Mouse (Mus musculus): Measurements from ENCODE around the gene Spata18.

The Spata18 gene

DNA sequence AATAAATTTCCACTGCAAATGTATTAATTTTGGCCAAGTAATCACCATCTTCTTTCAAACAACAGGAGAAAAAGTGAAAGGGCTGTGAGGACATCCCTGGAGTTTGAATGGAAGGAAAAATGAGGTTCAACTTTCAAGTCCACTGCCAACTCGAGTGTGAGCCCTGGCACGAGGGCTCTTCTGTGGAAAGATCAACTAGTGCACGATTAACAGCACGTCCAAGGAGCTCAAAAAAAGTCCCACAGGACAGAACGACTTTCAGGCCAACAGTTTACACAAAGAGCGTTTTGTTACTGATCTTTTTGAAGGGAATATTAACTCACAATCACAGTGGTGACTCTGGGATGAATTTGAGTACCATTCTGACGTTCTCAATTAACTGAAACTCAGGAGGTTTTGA, 61.7 kb downstream of the Spata18 start:
- DNase-seq (ENCODE audit: low read depth in 1 of 2, low spot score in 2 of 2) = no peak

DNA sequence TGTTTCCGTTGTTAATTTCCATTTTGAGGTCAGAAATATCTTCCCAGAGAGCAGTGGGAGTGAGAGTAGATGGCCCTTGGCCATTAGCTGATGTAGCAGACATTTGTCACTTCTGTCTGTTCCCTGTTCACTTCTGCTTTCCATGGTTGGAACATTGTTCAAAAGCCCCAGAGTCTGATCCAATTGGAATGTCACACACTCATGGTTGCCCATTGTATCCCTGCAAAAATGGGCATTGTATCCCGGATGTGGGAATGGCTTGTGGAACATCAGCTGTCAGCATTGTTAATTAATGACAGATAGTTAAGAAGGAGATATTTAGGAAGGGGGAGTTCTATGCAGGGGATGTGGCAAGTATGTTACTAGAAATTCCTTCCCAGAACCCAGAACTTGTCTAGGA, 65.8 kb downstream of the Spata18 start:
- no peak for DNase-seq (ENCODE audit: low read depth in 1 of 2, low spot score in 2 of 2)

DNA sequence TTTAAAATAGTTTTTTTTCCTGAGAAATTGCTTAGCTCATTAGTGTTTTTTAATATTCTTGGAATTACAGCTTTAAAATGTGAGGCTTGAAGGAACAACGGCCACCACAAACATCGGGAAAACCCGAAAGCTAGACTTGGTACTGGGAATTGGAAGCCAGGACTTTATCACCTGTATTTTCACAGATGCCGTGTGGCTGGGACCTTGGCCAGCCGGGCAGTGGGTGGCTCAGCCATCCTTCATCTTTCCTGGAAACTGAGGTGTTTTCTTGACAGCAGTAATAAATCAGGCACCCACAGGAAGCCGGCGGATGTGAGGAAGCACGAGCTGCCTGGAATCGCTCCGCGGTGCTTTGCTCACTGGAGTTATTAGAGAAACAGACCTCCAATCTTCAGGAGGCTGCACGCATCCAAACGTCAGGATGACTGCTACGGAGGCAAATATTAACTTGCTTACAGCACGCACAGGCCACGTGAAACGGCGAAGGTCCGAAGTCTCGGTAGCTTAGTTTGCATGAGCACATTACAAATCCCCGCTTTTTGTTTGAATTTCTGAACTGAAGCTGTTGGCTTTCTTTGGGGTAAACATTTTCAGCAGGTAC, 70.6 kb downstream of the Spata18 start:
- DNase-seq (ENCODE audit: low read depth in 1 of 2, low spot score in 2 of 2) = no peak

DNA sequence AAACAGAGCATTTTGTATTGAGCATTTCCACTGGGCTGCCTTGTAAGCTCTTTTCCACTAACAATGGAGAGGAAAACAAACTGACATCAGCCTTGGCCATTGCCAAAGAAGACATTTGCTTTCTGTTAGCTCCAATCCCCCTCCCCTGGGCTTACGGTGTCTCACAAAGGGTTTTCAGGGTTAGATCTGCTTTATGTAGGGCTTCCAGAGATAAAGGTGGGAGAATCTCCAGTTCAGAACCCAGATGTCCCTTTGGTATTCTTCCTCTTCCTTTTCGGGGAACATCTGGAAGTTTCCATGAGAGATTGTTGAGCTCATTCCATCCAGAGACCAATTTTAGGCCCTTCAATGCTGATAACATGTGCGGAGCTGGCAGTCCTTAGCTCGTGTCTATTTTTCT, 74.8 kb downstream of the Spata18 start:
- DNase-seq (ENCODE audit: low read depth in 1 of 2, low spot score in 2 of 2) = no peak

DNA sequence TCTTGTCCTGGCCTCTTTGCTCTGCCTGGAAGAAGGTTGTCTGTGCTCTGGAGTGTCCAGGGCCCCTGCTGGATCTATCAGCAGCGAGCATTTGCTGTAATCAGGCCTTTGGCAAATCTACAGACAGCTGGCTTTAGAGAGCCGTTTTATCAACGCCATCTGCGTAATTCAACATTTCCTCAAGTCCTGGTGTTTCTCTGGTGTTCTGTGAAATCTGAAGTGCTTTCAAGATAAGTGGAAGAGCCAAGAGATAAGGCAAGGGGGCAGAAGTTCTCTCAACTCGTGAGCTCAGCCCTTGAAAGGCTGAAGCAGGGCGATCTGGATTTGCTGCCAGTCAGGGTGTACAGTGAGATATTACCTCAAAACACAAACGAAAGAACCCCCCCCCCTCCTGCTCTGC, 77.5 kb downstream of the Spata18 start:
- no peak for DNase-seq (ENCODE audit: low read depth in 1 of 2, low spot score in 2 of 2)

All from monocyte, adult 2 months (primary cell).